Mouse (Mus musculus) adrenal gland, postnatal 10 days (tissue): ENCODE results near the gene Tmem253. TPM values are rescaled to one million over a fixed set of nuclear protein-coding genes. Genes with fewer than 3 reads are reported as not detected.
"Not testable (repeated sequence)": the region's sequence is repeated elsewhere in the genome, so short reads cannot be mapped to it uniquely, and the experiment has no call there.

Experiments
- DNase-seq: peaks from one replicate; pipeline ENCODE4 v3.0.0; 2021; ENCODE audit warnings: mixed read lengths
- total RNA-seq, 2 experiments: library from RNA; stranded (reverse); gene quantifications; 2 replicates each; pipeline ENCODE4 v1.2.3; 2021

The Tmem253 gene
- total RNA-seq, 2 experiments from 2014 or later, result 4.8 to 7.0 TPM

DNA sequence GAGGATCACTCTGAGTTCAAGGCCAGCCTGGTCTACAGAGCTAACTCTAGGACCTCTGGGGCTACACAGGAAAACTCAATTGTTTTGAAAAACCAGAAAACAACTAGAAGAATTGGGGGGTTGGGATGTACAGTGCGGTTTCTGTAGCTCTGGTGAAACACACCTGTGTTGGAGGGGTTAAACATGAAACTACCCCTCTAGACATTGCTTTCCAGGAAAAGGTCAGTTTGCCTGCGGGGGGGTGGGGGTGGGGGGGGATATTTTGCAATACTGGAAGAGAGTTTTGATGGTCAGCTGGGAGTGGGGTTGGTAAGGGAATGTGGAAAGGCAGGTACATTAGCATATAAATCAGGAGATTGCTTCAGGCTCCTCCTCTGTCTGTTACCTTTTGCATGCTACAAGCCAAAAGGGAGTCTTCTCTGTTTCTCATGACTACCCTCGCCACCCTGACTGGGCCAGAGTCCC lies 6.8 kb downstream of the Tmem253 start:
- no peak for DNase-seq

DNA sequence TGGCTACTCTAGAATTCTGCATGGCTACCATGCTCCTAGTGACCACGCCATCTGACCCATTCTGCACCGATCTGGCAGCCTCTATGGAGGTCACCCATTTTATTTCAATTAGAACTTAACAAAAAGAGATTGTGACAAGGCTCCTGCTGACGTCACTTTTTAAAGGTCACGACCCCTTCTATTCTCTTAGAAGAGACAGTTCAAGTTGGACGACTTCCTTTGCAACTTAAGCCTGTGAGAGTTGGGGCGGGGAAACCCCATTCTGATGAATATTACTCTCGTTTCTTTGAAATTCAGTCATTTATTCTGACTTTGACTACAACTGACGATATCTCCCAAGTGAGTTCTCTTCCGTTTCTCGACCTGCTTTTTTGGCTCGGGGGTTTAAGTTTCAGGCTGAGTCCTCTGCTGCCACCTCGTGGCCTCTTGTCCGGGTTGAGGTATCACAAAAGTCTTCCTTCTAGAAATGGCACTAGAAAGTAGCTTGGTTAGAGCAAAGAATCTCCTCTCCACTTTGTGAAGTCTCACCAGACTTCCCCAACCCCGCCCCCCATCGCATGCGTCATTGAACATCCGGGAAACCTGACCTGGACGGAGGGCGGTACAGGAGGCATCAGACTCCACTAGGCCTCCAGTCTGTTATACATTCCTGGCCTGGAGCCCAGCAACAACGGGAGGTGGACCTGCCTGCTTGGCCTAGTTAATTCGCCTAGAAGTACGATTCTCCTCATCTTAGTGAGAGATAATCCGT lies 7.4 kb downstream of the Tmem253 start:
- peak; percentile 95 for DNase-seq

DNA sequence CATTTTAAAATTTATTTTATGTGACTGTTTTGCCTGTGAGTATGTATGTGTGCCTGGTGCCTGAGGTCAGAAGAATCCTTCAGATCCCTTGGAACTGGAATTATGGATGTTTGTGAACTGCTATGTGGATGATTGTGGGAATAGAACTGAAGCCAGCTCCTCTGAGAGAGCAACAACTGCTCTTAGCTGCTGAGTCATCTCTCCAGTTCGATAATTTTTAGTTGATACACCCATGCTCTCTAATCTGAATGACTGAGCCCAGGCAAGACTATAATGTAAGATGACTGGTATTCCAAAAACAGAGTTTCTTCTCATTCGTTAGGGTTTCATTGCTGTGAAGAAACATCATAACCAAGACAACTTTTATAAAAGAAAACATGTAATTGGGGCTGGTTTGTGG lies 8.7 kb downstream of the Tmem253 start:
- no peak for DNase-seq

DNA sequence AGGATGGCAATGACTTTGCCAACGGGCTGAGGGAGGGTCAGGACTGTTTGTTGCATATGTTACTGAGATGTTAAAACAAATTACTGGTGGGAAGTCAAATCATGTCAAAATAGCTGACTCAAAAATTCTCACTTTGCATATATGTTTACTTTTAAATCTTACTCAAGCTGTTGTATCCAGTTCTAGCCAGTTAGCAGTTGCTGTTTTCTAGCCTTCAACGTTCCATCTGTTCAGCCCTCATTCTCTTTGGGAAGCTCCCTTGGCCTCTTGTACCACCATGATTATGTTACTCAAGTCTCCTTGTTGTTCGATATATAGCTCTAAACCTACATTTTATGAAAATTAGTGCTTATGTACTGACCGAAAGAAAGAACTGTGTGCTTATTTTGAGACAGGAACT lies 10.9 kb downstream of the Tmem253 start:
- DNase-seq, result no peak

DNA sequence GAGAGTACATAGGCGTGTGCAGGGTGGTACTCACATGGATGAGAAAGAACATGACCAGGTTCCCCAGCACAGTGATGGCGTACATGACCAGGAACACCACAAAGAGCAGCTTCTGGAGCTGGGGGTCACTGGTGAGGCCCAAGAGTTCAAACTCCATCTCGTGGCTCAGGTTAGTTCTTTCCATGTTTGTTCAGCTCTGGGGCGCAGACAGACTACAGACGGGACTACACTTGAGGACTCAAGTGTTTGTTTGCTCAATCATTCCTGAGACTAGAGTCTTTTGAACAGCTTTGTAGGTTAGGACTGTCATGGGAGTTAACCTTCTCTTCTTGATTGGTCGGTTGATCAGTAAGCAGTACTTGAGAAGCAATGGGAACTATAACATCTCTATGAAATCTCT lies 20.5 kb downstream of the Tmem253 start:
- no peak for DNase-seq

DNA sequence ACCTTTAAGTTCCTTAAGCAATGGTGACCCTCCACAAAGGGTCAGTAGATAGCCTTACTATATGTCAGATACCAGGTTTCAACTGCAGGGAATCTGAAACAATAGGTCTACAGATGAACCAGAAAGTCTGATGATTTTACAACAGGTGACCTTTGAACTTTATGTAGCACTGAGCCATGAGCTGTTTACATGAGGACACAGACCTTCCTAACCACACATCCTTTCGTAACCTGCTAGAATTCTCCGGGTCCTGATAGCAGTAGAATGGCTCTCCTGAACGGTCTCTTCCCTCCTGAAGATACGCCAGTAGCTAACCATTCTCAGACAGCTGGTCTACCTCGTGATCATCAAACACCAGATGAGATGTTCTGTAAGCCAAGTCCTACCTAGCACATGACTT lies 23.9 kb downstream of the Tmem253 start:
- no peak for DNase-seq

DNA sequence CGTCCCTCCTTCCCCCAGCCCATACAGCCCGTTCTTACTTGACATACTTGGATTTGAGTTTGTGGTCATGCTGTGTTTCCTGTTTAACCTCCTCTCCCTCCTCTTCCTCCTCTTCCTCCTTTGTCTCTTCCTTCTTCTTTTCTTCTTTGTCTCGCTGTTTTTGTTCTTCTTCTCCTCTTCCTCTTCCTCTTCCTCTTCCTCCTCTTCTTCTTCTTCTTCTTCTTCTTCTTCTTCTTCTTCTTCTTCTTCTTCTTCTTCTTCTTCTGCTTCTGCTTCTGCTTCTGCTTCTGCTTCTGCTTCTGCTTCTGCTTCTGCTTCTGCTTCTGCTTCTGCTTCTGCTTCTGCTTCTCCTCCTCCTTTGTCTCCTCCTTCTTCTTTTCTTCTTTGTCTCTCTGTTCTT lies 26.9 kb downstream of the Tmem253 start, which contains the start of gene Olfr221:
Gene Olfr221 (minus strand): TSS at position 101 of the 400 bp plus-strand sequence.
- DNase-seq, result not testable (repeated sequence)

DNA sequence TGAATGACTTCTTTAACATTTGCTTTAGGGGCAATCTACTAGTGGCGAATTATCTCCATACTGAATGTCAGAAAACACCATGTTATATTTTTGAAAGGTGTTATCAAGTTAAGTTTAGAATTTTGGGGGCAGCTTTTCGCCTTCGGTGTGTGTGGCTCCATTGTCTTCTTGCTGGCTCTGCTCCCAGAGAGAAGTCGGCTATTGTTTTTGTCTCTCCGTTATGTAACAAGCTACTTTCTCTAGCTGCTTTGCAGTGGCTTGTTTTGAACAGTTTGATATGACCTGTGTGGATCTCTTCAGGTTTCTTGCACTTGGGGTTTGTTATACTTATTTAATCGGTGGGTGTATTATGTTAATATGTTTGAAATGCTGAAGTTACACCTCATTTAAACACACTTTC lies 28.0 kb downstream of the Tmem253 start:
- no peak for DNase-seq

DNA sequence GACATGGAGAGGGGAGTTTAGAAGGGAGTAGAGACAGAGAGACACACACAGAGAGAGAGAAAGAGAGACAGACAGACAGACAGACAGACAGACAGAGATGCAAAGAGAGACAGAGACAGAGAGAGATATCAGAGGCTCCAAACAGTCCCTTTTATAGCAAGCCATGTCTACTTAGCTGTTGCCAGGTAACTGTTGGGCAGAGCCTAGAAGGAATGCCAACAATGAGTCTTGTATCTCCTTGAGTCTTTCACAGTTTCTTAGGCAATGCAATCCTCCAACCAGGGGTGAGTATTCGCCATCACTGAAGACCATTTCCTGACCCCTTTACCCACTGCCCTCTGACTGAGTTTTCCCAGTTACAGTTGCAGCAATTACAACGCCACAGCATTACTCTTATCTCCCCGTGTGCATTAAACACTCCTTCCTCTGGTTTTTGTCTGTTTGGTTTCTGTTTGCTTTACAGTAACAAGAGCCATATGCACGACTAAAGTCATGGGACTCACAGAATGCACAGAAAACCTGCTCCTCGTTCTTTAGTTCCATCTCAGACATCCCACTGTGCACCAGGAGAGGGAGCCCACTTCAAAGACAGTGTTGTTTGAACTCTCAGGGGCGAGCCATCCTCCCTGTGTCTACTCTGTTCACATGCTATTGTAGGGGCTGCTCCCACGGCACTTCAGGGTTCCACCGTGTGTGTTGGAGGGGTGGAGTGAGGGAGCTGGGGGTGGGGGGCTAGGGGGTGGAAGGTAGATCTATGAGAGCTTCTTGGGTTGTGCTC lies 29.6 kb downstream of the Tmem253 start:
- DNase-seq, result peak; percentile 50

DNA sequence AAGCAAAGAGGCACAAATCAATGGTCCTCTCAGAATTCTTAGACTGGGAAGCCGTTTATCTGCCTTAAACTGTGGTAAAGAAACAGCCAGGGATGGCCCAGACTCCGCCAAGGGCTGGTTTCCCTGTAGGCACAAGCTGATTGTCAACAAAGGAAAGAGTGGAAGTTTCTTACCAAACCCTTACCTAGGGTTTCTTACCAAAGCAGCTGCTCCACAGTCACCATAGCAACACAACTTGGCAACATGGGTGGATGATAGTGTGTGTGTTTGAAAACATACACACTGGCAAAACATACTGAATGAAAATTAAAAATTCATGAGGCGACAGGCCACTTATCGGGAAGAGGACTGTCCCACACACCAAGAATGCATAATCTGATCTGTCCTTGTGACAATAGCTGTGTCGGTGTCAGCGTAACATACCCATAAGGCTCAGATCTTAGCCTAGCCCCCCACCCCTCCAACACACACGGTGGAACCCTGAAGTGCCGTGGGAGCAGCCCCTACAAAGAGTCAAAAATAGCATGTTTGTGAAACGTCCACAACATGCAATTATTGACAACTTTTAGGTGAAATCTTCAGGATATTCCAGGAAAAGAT lies 30.6 kb downstream of the Tmem253 start:
- DNase-seq, result no peak

DNA sequence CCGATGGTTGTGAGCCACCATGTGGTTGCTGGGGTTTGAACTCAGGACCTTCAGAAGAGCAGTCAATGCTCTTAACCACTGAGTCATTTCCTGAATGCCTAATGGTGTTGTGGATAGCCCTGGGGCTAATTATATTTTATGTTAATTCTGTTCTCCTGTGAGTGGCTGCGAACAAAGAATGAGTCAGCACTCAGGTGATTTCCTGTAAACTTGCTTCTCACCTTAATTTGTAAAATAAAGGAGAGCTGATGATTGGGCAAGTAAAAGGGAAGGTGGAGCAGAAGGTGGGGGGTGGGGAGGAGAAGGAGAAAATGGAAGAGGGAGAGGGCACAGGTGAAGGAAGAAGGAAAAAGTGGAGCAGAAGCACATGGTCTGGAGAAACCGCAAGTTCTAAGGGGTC lies 37.3 kb downstream of the Tmem253 start:
- DNase-seq, result not testable (repeated sequence)

DNA sequence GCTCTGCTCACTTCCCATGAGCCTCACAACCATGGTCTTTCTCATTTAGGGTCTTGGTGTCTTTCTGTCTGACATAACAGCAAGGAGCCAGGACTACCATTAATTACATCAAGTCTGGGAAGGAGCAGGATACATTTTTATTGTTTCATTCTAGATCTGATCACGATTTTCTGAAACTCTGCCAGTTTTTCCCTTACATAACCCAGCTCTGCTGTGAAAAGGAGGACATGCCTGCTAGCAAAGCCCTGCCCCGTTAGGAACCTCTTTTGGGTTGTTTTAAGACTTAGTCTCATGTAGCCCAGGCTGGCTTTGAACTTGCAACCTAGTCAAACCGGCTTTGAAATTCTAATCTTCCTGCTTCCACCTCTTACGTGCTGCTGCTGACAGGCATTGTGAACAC lies 44.5 kb downstream of the Tmem253 start:
- no peak for DNase-seq

DNA sequence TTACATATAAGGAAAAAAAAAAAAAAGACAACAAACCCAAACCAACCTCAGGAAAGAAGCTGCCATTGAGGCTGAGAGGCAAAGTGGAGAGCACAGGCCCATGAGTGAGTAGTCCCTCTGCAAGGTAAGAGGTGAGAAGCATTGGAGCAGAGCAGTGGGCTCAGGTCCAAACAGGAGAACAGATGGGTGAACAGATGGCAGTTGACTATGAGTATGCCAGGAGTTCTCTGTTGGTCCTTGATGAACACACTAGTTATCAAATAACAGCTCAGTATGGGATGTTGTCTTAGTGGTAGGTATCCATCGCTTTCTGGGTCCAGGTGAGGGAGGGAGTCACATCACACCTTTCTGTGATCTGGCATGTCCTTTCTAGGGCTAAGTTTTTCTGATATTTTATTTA lies 45.3 kb downstream of the Tmem253 start:
- DNase-seq, result no peak

DNA sequence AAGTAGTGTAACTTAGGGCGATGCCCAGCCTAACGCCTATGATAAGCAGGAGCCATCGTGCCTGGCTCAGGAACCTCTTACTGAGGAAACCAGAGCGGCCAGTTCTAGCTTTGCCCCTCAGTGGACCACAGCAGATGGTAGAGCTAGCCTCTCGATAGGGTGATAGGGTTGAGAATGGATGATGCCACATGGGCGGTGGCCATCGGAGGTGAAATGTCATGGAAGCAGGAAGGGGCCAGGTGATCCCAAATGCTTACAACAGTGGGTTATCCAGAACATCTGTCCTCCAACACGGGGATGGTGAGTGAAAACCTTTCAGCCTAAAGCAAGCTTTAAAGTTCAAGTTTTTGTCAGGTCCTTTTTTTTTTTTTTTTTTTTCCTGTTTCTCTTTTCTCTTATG lies 46.3 kb downstream of the Tmem253 start:
- no peak for DNase-seq

DNA sequence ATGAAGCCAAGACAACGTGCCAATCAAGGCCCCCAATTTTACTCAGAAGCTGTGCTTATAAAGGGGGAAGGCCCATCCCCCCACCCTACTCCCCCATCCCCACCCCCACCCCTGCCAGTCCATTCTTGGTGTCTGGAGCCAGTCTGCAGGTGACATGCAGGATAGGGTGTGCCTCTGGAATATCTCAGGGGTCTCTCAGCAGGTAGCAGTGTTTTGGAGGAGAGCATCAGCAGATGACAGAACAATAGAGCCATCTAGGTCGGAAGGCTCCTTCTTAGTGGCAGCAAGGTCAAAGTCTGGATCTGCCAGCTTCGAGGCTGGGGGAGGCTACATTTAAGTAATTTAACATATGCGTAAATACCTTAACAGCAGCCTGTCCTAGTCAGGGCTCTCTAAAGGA lies 50.7 kb downstream of the Tmem253 start:
- no peak for DNase-seq

Other genes with a start within 250 kb of the Tmem253 start
- not detected for gene Ang4, start 242.1 kb upstream of the Tmem253 start, total RNA-seq
- not detected for gene AY358078, start 215.6 kb upstream of the Tmem253 start, total RNA-seq
- gene Ear6, start 162.0 kb upstream of the Tmem253 start, total RNA-seq, result 1 to 10 TPM in 1 of 2 experiments, not detected in 1; 1.5 TPM
- 10 to 100 TPM; 29.5 to 34.7 TPM for gene Mettl17, start 130.8 kb upstream of the Tmem253 start, total RNA-seq
- gene Slc39a2, start 122.8 kb upstream of the Tmem253 start, total RNA-seq, result under 1 TPM; 0.24 to 0.97 TPM
- gene Ndrg2, start 101.5 kb upstream of the Tmem253 start, total RNA-seq, result 100 to 1,000 TPM; 337 to 338 TPM
- gene Tppp2, start 97.2 kb upstream of the Tmem253 start, total RNA-seq, result not detected
- not detected for gene Rnase13, start 92.9 kb upstream of the Tmem253 start, total RNA-seq
- gene Arhgef40, start 30.9 kb upstream of the Tmem253 start, total RNA-seq, result 10 to 100 TPM; 60.8 to 78.7 TPM
- 10 to 100 TPM; 54.6 to 59.2 TPM for gene Zfp219, start 5.1 kb downstream of the Tmem253 start, total RNA-seq
- gene Olfr221, start 26.8 kb downstream of the Tmem253 start, total RNA-seq, result not detected
- 100 to 1,000 TPM; 186 TPM for gene Hnrnpc, start 88.4 kb downstream of the Tmem253 start, total RNA-seq
- 1 to 10 TPM in 1 of 2 experiments, under 1 TPM in 1; 0.42 to 1.3 TPM for gene Rpgrip1, start 95.0 kb downstream of the Tmem253 start, total RNA-seq
- gene Supt16, start 181.8 kb downstream of the Tmem253 start, total RNA-seq, result 10 to 100 TPM; 53.1 to 54.0 TPM
- gene Chd8, start 242.1 kb downstream of the Tmem253 start, total RNA-seq, result 100 to 1,000 TPM in 1 of 2 experiments, 10 to 100 TPM in 1; 71.0 to 103 TPM